Mouse (Mus musculus): ENCODE measurements around the gene Plxna2.

DNA sequence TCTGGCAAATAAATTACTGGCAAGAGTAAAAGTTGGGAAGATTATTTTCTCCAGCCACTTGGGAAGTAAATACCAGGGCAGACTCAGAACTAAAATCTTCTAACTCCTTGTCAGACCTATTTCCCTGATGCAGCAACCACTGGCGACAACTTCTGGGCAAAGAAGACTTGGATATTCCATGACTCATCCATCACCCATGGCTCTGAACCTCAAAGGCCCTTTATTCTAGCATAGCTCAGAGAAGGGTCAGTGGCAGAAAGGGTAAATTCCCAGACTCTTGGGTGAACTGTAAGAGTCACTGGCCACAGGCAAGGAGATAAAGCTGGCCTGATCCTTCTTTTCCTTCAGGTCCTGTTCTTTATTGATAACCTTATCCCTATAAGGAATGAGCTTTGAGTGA, 163.5 kb downstream of the Plxna2 start:
- TF ChIP-seq CTCF (IDR thresholded peaks at IDR 0.05; ENCODE audit: low read depth) (no peak), EP300 (IDR thresholded peaks at IDR 0.05; ENCODE audit: low read depth) (no peak)
